Mouse (Mus musculus): Measurements from ENCODE around the gene Hook1. TPM values are rescaled to one million over a fixed set of nuclear protein-coding genes. Genes with fewer than 3 reads are reported as not detected.

The Hook1 gene
- polyA plus RNA-seq, 1 experiment from 2014 or later, result 6.5 TPM

- no peak overlapping the region for H3K4me3 ChIP-seq (ENCODE audit: low read length)
- ATAC-seq (replicated peaks; ENCODE audit: extremely low read depth, insufficient read depth, low FRiP score), result no peak
- H3K36me3 ChIP-seq (ENCODE audit: control insufficient read depth, insufficient read depth), result no peaks in the 10 kb centered on the region
- no peak overlapping the region for H3K9ac ChIP-seq (ENCODE audit: low read length)
- no peak overlapping the region for H3K4me2 ChIP-seq (ENCODE audit: low read depth, low read length)
- no peaks in the 10 kb centered on the region for H3K27me3 ChIP-seq (ENCODE audit: control insufficient read depth, insufficient read depth, low read length)
- H3K27ac ChIP-seq (ENCODE audit: low read length), result no peak overlapping the region
- H3K9me3 ChIP-seq (replicated peaks; ENCODE audit: control insufficient read depth, low read length), result no peaks in the 10 kb centered on the region
- 77% methylated on average over 2 of the region's 2 CpGs for WGBS
- no peaks in the 10 kb centered on the region for H3K4me1 ChIP-seq (ENCODE audit: control insufficient read depth, insufficient read depth, low read length)
Observed at GRCm38 (mm10) chr4:96062045-96062444, 95.0 kb downstream of the Hook1 start.

Other genes with a start within 250 kb of the Hook1 start
- not detected in 2 replicates for gene Cyp2j13, start 110.3 kb downstream of the Hook1 start, polyA plus RNA-seq (2015; fragmentation: Nextera tagmentation; extraction: Ambion mirVana)
- not detected in 2 replicates for gene Cyp2j12, start 173.9 kb downstream of the Hook1 start, polyA plus RNA-seq (2015; fragmentation: Nextera tagmentation; extraction: Ambion mirVana)

All from heart, embryonic 16.5 days (tissue).